Mouse (Mus musculus) intestine, embryonic 16.5 days (tissue): ENCODE results near the gene Gcm1. TPM values are rescaled to one million over a fixed set of nuclear protein-coding genes. Genes with fewer than 3 reads are reported as not detected.
"Not testable (repeated sequence)": the region's sequence is repeated elsewhere in the genome, so short reads cannot be mapped to it uniquely, and the experiment has no call there.

ENCODE experiments used
- ATAC-seq: fragments of 200-750 bp; cut with Nextera tagmentation; 2 replicates; pipeline ENCODE4 v1.8.0; 2017; ENCODE audit warnings: moderate TSS enrichment, moderate library complexity
- H3K27ac ChIP-seq: fragments of 300-500 bp; sonication (generic); 2 replicates; pipeline ENCODE4 v1.5.1; 2014; ENCODE audit warnings: mild to moderate bottlenecking, low read length
- H3K27me3 ChIP-seq: fragments of 300-500 bp; sonication (generic); replicated peaks from 2 replicates; pipeline ENCODE4 v1.6.1; 2014; ENCODE audit warnings: low read length, control low read depth, mixed read lengths; ENCODE audit not compliant: control insufficient read depth, insufficient read depth
- H3K36me3 ChIP-seq: fragments of 300-500 bp; sonication (generic); 2 replicates; pipeline ENCODE4 v1.6.1; 2014; ENCODE audit warnings: low read length, control low read depth; ENCODE audit not compliant: control insufficient read depth, insufficient read depth
- H3K4me1 ChIP-seq: fragments of 300-500 bp; sonication (generic); 2 replicates; pipeline ENCODE4 v1.6.1; 2014; ENCODE audit warnings: low read length, control low read depth, mixed read lengths; ENCODE audit not compliant: control insufficient read depth, insufficient read depth
- H3K4me2 ChIP-seq: fragments of 300-500 bp; sonication (generic); 2 replicates; pipeline ENCODE4 v1.6.1; 2014; ENCODE audit warnings: low read depth, low read length, control low read depth
- H3K4me3 ChIP-seq: fragments of 300-500 bp; sonication (generic); 2 replicates; pipeline ENCODE4 v1.5.1; 2014; ENCODE audit warnings: mild to moderate bottlenecking, low read length
- H3K9ac ChIP-seq: fragments of 300-500 bp; sonication (generic); 2 replicates; pipeline ENCODE4 v1.6.1; 2014; ENCODE audit warnings: low read depth, low read length
- H3K9me3 ChIP-seq: fragments of 300-500 bp; sonication (generic); 2 replicates; pipeline ENCODE4 v1.6.1; 2016; ENCODE audit warnings: low read length, control low read depth; ENCODE audit not compliant: control insufficient read depth
- WGBS: fragments of 180-500 bp; shearing (Covaris S2); extraction: QIAGEN DNeasy Blood & Tissue Kit; methylation state at CpG from one replicate; pipeline ENCODE4 v1.1.7; 2014; 5-methylcytosine and 5-hydroxymethylcytosine counted together
- polyA plus RNA-seq: library from polyadenylated mRNA; unstranded; fragments of >200 nt; fragmentation: Nextera tagmentation; extraction: Ambion mirVana; gene quantifications from 2 replicates; pipeline ENCODE4 v1.2.1, GENCODE M21; 2015

Gcm1 gene
- polyA plus RNA-seq, 1 experiment from 2014 or later: not detected

GRCm38 (mm10) chr9:78062392-78062791 lies 10.7 kb downstream of the Gcm1 start:
- no peaks in the 10 kb centered on the region for H3K4me1 ChIP-seq
- no peak overlapping the region for H3K4me2 ChIP-seq
- no peak overlapping the region for H3K4me3 ChIP-seq
- H3K9ac ChIP-seq: no peak overlapping the region
- WGBS: 83% methylated on average over 9 of the region's 9 CpGs
- H3K27me3 ChIP-seq: no peaks in the 10 kb centered on the region
- H3K9me3 ChIP-seq: no peaks in the 10 kb centered on the region
- H3K36me3 ChIP-seq: no peaks in the 10 kb centered on the region
- no peak for ATAC-seq
- no peak overlapping the region for H3K27ac ChIP-seq

- no peaks in the 10 kb centered on the region for H3K27me3 ChIP-seq
- no peak overlapping the region for H3K4me2 ChIP-seq
- 40% methylated on average over 10 of the region's 10 CpGs for WGBS
- no peak overlapping the region for H3K9ac ChIP-seq
- no peaks in the 10 kb centered on the region for H3K4me1 ChIP-seq
- H3K36me3 ChIP-seq: no peaks in the 10 kb centered on the region
- H3K9me3 ChIP-seq: no peaks in the 10 kb centered on the region
- no peak overlapping the region for H3K27ac ChIP-seq
- no peak for ATAC-seq
- no peak overlapping the region for H3K4me3 ChIP-seq
Observed at GRCm38 (mm10) chr9:78064121-78064520, 12.4 kb downstream of the Gcm1 start.

- no peaks in the 10 kb centered on the region for H3K4me1 ChIP-seq
- H3K9ac ChIP-seq: no peak overlapping the region
- H3K27ac ChIP-seq: no peak overlapping the region
- no peaks in the 10 kb centered on the region for H3K36me3 ChIP-seq
- WGBS: 66% methylated on average over 5 of the region's 5 CpGs
- no peak for ATAC-seq
- no peak overlapping the region for H3K4me3 ChIP-seq
- H3K9me3 ChIP-seq: no peaks in the 10 kb centered on the region
- no peak overlapping the region for H3K4me2 ChIP-seq
- H3K27me3 ChIP-seq: no peaks in the 10 kb centered on the region
Observed at GRCm38 (mm10) chr9:78070496-78070895, 18.8 kb downstream of the Gcm1 start.

- WGBS: 85% methylated on average over 4 of the region's 4 CpGs
- no peak for ATAC-seq
- no peaks in the 10 kb centered on the region for H3K9me3 ChIP-seq
- H3K27me3 ChIP-seq: no peaks in the 10 kb centered on the region
- H3K9ac ChIP-seq: no peak overlapping the region
- no peak overlapping the region for H3K4me3 ChIP-seq
- H3K4me2 ChIP-seq: no peak overlapping the region
- no peaks in the 10 kb centered on the region for H3K4me1 ChIP-seq
- no peaks in the 10 kb centered on the region for H3K36me3 ChIP-seq
- H3K27ac ChIP-seq: no peak overlapping the region
Observed at GRCm38 (mm10) chr9:78071626-78072025, 19.9 kb downstream of the Gcm1 start.

GRCm38 (mm10) chr9:78073291-78073690 lies 21.6 kb downstream of the Gcm1 start:
- not testable (repeated sequence) for H3K4me3 ChIP-seq, ATAC-seq, H3K4me2 ChIP-seq, H3K9me3 ChIP-seq, H3K36me3 ChIP-seq, H3K4me1 ChIP-seq, H3K27me3 ChIP-seq, H3K27ac ChIP-seq, H3K9ac ChIP-seq
- 82% methylated on average over 3 of the region's 3 CpGs for WGBS

GRCm38 (mm10) chr9:78073713-78074340 lies 22.1 kb downstream of the Gcm1 start:
- Histone ChIP-seq H3K9me3 (no peaks in the 10 kb centered on the region), H3K27me3 (no peaks in the 10 kb centered on the region), H3K4me1 (no peaks in the 10 kb centered on the region), H3K4me2 (no peak overlapping the region), H3K4me3 (no peak overlapping the region), H3K9ac (no peak overlapping the region), H3K36me3 (no peaks in the 10 kb centered on the region), H3K27ac (no peak overlapping the region)
- 85% methylated on average over 13 of the region's 13 CpGs for WGBS
- no peak for ATAC-seq

GRCm38 (mm10) chr9:78075256-78075655 lies 23.5 kb downstream of the Gcm1 start:
- no peaks in the 10 kb centered on the region for H3K9me3 ChIP-seq
- H3K9ac ChIP-seq: no peak overlapping the region
- no peaks in the 10 kb centered on the region for H3K36me3 ChIP-seq
- no peak overlapping the region for H3K4me2 ChIP-seq
- H3K4me1 ChIP-seq: no peaks in the 10 kb centered on the region
- H3K27me3 ChIP-seq: no peaks in the 10 kb centered on the region
- no peak for ATAC-seq
- WGBS: 95% methylated on average over 3 of the region's 3 CpGs
- H3K4me3 ChIP-seq: no peak overlapping the region
- H3K27ac ChIP-seq: no peak overlapping the region

GRCm38 (mm10) chr9:78078240-78078639 lies 26.5 kb downstream of the Gcm1 start:
- 16% methylated on average over 2 of the region's 2 CpGs for WGBS
- Histone ChIP-seq H3K36me3 (peaks cover 6% of the 10 kb centered on the region; the same call in 1 of the 2 replicates), H3K4me2 (no peak overlapping the region), H3K9ac (no peak overlapping the region), H3K4me3 (no peak overlapping the region), H3K27me3 (no peaks in the 10 kb centered on the region), H3K4me1 (no peaks in the 10 kb centered on the region), H3K27ac (no peak overlapping the region), H3K9me3 (no peaks in the 10 kb centered on the region)
- no peak for ATAC-seq

GRCm38 (mm10) chr9:78081835-78082234 lies 30.1 kb downstream of the Gcm1 start:
- H3K4me3 ChIP-seq: no peak overlapping the region
- no peaks in the 10 kb centered on the region for H3K27me3 ChIP-seq
- 81% methylated on average over 7 of the region's 7 CpGs for WGBS
- 0 out of 2 replicates have a peak, but pooled peaks cover 4% of the 10 kb centered on the region for H3K4me1 ChIP-seq
- peaks cover 21% of the 10 kb centered on the region for H3K36me3 ChIP-seq
- ATAC-seq: no peak
- H3K4me2 ChIP-seq: no peak overlapping the region
- H3K27ac ChIP-seq: no peak overlapping the region
- no peaks in the 10 kb centered on the region for H3K9me3 ChIP-seq
- no peak overlapping the region for H3K9ac ChIP-seq

GRCm38 (mm10) chr9:78084341-78084740 lies 32.6 kb downstream of the Gcm1 start:
- Histone ChIP-seq H3K9me3 (no peaks in the 10 kb centered on the region), H3K27me3 (no peaks in the 10 kb centered on the region), H3K36me3 (peaks cover 21% of the 10 kb centered on the region), H3K27ac (no peak overlapping the region), H3K4me3 (no peak overlapping the region), H3K4me1 (peaks cover 4% of the 10 kb centered on the region; the same call in 1 of the 2 replicates), H3K9ac (no peak overlapping the region), H3K4me2 (no peak overlapping the region)
- 85% methylated on average over 4 of the region's 4 CpGs for WGBS
- ATAC-seq: no peak
